Mouse (Mus musculus): ENCODE measurements at regions not wholly inside any gene's neighbourhood (a gene's known extent, or its start where the extent isn't known, plus 50 kb on each side); places are given as distances from the start of the nearest gene placed in this dataset.

DNA sequence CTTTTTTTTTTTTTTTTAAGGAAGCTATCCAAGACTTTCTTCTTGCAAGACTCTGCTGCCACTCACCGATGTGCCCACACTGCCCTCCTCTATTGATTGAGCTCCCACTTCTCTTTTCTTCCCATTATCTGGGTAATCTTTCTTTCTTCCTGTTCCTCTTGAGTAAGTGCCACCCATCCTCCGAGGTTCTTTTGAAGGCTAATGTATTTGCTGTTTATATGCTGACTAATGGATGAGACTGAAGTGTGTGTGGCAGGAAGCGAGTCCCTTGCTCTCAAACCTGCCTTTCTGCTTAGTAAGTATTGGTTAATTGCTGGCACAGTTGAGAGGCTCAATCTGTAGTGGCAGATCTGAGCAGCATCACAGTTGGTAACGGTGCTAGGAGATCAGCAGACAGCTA lies 142.1 kb upstream of the Plxnc1 start:
- DNase-seq (ENCODE audit: low spot score in 2 of 2), result no peak

GRCm38 (mm10) chr10:95085688-95086268 lies 141.1 kb upstream of the Plxnc1 start:
- no peak for DNase-seq (ENCODE audit: low spot score in 2 of 2)

- no peak for DNase-seq (ENCODE audit: low spot score in 2 of 2)
Measured at GRCm38 (mm10) chr10:95083341-95084148, 138.9 kb upstream of the Plxnc1 start.

DNA sequence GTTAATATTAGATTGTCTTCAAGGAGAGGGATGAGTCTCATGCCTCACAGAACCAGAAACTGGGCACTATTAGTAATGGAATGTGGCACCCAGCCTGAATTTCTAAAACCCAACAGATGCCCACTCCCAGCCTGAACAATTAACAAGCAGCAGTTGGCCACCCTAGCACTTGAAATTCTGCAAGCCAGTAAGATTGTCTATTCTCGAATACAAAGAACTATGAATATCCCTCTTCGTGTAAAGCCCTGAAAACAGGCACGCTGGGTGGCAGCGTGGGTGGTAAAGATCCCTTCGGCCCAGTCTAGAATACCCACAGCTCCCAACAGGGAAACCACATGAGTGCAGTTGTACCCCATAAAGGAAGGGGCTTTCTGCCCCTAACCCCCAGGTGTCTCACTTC lies 138.0 kb upstream of the Plxnc1 start:
- no peak for DNase-seq (ENCODE audit: low spot score in 2 of 2)

GRCm38 (mm10) chr10:95079979-95080378 lies 135.3 kb upstream of the Plxnc1 start:
- DNase-seq (ENCODE audit: low spot score in 2 of 2), result no peak

DNA sequence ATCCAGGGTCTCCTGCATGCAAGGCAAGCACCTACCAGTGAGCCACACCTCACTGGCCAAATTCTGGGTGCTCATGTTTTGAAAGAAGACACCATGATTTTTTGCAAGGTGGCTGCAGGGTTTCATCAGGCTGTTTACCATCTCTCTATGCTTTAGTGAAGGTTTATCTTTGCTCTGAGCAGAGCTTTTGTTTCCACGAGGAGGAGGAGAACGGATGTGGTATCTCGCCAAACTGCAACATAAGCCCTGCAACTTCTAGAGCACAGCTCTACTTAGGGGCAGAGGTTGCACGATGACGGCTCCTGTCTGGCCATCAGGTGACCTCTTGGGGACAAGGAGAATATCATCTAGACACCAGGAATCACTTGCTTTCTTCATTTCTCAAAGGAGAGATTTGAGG lies 131.8 kb upstream of the Plxnc1 start:
- no peak for DNase-seq (ENCODE audit: low spot score in 2 of 2)

DNA sequence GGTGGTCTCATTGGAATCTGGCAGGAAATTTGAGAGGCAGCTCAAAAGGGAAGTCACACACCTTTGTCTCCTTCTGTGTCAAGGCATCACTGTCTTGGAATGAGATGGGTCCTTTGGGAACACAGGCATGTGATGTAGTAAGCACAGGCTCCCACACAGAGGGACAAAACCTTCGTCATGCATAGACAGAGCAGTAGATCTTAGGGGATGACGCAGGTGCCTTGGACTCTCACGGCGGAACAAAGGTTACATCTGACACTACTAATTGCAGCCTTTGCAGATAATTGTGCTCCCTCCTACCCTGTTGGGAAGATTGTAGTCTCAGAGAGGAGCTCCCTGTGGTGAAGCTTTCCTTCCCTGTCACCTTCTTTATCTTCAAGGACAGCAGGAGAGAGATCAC lies 131.3 kb upstream of the Plxnc1 start:
- DNase-seq (ENCODE audit: low spot score in 2 of 2), result no peak

GRCm38 (mm10) chr10:95074959-95075590 lies 130.4 kb upstream of the Plxnc1 start:
- DNase-seq (ENCODE audit: low spot score in 2 of 2), result no peak

DNA sequence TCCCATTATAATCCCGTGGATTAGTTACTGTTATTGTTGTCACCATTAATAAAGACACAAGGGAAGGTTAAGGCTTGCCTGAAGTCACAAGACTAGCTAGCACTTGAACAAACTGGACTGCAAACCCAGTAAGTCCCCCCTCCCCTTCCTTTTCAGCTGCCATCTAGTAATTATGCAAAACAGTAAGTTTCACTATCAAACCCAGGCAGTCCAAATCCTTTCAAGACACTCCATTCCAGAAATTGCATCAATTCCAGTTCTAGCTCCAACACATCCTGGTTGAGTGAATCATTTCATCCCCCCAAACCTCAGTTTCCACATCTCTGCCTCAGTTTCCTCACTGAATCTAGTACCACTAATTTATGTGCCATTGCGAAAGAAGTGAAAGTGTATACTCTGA lies 129.7 kb upstream of the Plxnc1 start:
- no peak for DNase-seq (ENCODE audit: low spot score in 2 of 2)

DNA sequence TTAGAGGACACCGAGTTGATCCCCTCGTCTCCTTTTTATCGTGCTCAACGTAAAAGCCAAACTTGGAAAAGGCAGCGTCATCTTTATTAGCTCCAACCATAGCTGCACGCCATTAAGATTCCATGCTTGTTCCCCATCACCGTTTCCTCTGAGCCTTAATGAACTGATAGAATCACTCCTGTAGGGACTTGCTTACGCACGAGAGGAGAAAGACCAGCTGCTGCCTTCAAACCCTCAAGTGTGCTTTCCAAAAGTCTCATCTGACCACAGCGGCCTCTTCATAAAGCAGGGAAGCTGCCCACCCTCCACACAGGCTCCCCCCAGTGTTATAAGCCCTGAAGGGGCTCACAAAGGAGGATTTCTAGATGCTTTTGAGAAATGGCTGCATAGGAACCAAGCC lies 123.3 kb upstream of the Plxnc1 start:
- DNase-seq (ENCODE audit: low spot score in 2 of 2), result no peak

- DNase-seq (ENCODE audit: low spot score in 2 of 2), result no peak
Measured at GRCm38 (mm10) chr10:95066774-95067173, 122.1 kb upstream of the Plxnc1 start.

GRCm38 (mm10) chr10:95059486-95060091 lies 115.0 kb upstream of the Plxnc1 start:
- DNase-seq (ENCODE audit: low spot score in 2 of 2), result no peak

GRCm38 (mm10) chr10:95059078-95059477 lies 114.4 kb upstream of the Plxnc1 start:
- DNase-seq (ENCODE audit: low spot score in 2 of 2), result no peak

GRCm38 (mm10) chr10:95057051-95057714 lies 112.5 kb upstream of the Plxnc1 start:
- no peak for DNase-seq (ENCODE audit: low spot score in 2 of 2)

GRCm38 (mm10) chr10:95056541-95056940 lies 111.9 kb upstream of the Plxnc1 start:
- DNase-seq (ENCODE audit: low spot score in 2 of 2), result no peak

GRCm38 (mm10) chr10:95054869-95055268 lies 110.2 kb upstream of the Plxnc1 start:
- DNase-seq (ENCODE audit: low spot score in 2 of 2), result no peak

- DNase-seq (ENCODE audit: low spot score in 2 of 2), result no peak
Measured at GRCm38 (mm10) chr10:95048790-95049189, 104.2 kb upstream of the Plxnc1 start.

GRCm38 (mm10) chr10:95043978-95044377 lies 99.3 kb upstream of the Plxnc1 start:
- no peak for DNase-seq (ENCODE audit: low spot score in 2 of 2)

DNA sequence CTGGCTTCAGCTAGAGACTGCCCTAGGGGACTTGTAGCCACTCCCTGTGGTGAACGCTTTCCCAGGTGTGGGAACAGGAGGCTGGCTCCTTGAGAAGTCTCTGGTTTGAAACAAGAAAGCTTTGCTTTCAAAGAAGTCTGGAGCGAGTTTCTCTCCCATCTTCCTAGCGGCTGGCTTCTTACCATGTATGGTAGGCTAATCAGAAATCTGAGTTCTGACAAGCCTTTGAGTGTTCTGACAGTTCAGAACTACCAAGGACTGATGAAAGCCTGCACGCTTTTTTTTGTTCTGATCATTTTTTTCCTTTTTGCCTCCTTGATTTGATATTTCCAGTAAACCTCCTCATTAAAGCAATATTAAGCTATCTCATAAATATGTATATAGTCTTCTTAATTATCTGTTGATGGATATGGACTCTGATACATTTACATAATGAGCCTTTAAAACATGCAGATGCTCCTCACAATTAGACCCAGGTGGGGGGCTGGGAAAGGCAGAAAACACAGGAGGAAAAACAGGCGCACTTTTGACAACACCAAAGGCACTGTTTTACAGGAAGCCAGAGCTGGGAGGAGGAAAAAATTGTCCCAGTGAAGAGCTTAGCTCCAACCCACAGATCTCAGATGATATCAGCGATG lies 95.7 kb upstream of the Plxnc1 start:
- no peak for DNase-seq (ENCODE audit: low spot score in 2 of 2)

- DNase-seq (ENCODE audit: low spot score in 2 of 2), result no peak
Measured at GRCm38 (mm10) chr10:95036043-95036697, 91.5 kb upstream of the Plxnc1 start.

GRCm38 (mm10) chr10:95035371-95035770 lies 90.7 kb upstream of the Plxnc1 start:
- no peak for DNase-seq (ENCODE audit: low spot score in 2 of 2)
